Mouse (Mus musculus): ENCODE data around the gene Gm28230.

The Gm28230 gene

DNA sequence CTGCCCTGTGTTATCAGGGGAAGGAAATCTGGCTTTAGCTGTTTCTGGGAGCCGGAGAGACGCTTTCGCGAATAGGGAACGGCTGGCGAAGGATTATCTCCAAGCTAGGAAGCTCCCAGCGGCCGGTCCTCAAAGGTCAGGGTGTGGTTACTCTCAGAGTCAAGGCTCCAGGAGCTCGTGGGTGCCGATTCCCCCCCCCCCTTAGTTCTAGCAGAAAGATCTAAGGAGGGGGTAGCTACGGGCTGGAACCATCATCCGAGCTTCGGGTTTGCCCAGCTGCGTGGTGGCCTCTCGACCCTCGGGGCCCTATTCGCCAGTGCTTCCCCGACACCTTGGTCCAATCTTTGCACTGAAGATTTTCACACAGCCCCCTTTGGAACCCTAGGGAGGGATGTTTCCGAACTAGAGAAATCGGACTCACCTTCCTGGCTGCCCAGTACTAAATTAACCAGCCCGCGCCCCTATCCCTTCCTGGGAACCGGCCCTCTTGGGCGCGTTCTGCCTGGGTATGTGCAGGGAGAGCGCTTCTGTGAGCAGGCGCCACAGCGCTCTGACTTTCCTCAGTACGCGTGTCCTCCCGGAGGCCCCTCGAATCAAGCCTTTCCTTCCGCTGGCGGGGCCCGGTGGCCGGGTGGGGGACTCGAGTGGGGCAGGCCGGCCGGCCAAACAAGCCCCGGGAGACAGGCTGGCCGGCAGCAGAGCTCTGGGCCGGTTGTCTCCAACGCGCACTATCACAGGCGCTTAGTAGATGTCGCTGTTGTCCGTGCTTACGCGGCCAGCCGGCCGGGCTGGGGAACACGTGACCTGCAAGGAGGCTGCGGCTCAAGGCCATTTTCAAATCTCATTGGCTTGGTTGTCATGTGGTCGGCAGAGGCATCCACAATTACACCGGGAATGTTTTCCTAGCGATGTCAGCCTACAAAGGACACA lies 35.2 kb upstream of the Gm28230 start, which contains the start of gene Hoxd10:
Gene Hoxd10, plus strand, starts transcription at position 903 of the 930 bp plus-strand sequence.
- no peak for DNase-seq (ENCODE audit: low spot score in 2 of 2)

- DNase-seq (ENCODE audit: low spot score in 2 of 2), result no peak
These were observed 34.3 kb upstream of the Gm28230 start for GRCm38 (mm10) chr2:74691995-74692807.

- DNase-seq (ENCODE audit: low spot score in 2 of 2), result no peak
These were observed 33.6 kb upstream of the Gm28230 start for GRCm38 (mm10) chr2:74692808-74693431.

GRCm38 (mm10) chr2:74693432-74693827 lies 33.1 kb upstream of the Gm28230 start:
- DNase-seq (ENCODE audit: low spot score in 2 of 2), result no peak

- DNase-seq (ENCODE audit: low spot score in 2 of 2), result no peak
These were observed 32.5 kb upstream of the Gm28230 start for GRCm38 (mm10) chr2:74694066-74694465.

GRCm38 (mm10) chr2:74695383-74695782 lies 31.1 kb upstream of the Gm28230 start:
- DNase-seq (ENCODE audit: low spot score in 2 of 2), result no peak

- DNase-seq (ENCODE audit: low spot score in 2 of 2), result no peak
These were observed 30.6 kb upstream of the Gm28230 start for GRCm38 (mm10) chr2:74695813-74696430.

DNA sequence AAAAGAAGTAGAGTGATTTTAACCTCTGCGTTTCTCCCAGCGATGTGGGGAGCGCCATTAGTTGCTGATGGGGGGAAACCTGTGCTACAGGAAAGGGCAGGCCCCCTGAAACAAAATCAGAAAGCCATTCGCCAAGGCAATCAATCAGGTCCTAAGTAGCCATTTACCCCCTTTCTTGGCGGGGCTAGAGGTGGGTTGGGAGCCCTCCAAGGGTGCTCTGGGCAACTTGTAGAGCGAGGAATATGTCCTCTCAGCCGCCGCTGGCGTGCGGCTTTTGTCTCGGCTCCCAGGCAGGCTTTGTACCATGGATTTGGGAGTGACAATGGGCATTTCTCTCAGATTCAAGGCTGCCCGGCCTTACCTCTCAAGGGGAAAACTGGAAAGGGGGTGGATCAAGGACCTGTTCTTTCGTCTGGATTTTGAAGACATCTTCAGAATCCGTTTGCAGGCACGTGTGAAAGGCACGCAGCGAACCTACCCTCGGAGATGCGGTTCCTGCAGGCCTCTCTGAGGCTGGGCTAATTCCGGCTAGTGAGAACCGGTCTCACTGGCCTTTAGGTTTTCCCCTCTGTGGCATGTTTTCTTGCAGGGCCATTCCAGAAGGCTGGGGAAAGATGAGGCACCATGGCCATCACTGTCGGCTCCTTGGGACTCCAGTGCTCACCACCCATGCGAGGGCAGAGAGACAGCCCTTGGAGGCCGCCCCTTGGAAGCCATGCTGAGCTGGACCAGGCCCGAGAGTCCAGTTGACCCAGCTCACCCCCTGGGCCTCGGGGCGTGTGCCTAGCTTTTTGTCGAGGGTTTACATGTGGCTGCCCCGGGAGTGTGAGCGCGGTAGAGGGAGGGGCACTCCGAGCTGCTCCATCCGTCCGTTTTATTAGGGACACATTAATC lies 29.8 kb upstream of the Gm28230 start:
- no peak for DNase-seq (ENCODE audit: low spot score in 2 of 2)

DNA sequence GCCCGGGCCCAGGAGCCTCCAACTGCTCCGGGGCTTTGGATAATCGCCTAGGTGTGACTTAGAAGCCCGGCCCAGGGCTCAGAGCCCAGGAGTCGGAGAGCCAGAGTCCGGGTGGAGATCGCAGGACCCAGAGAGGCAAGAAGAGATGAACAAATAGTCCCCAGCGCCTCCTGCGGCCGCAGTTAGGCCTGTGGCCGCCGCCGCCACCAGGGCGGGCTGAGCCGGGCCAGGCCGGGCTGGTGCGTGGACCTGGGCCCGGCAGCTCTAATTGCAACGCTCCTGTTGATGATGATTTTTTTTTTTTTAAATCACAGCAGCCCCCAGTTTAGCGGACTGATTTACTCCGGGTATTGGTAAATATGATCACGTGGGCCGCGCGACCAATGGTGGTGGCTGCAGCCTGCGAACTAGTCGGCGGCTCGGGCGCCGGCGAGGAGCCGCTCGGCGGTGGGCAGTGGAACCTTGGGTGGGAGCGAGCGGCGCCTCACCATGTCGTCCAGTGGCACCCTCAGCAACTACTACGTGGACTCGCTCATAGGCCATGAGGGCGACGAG lies 28.9 kb upstream of the Gm28230 start, which contains the start of gene Hoxd9:
Gene Hoxd9, plus strand, starts transcription at position 161 of the 555 bp plus-strand sequence.
- DNase-seq (ENCODE audit: low spot score in 2 of 2), result no peak

- DNase-seq (ENCODE audit: low spot score in 2 of 2), result no peak
These were observed 28.1 kb upstream of the Gm28230 start for GRCm38 (mm10) chr2:74698201-74699052.

DNA sequence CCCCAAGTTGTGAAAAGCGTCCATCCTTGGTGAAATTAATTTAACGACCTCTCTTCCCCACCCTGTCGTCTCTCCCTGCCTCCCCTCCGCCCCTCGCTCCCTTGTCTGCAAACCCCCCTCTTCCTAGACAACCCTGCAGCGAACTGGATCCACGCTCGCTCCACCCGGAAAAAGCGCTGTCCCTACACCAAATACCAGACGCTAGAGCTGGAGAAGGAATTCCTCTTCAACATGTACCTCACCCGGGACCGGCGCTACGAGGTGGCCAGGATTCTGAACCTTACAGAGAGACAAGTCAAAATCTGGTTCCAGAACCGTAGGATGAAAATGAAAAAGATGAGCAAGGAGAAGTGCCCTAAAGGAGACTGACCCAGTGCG lies 27.5 kb upstream of the Gm28230 start:
- no peak for DNase-seq (ENCODE audit: low spot score in 2 of 2)

DNA sequence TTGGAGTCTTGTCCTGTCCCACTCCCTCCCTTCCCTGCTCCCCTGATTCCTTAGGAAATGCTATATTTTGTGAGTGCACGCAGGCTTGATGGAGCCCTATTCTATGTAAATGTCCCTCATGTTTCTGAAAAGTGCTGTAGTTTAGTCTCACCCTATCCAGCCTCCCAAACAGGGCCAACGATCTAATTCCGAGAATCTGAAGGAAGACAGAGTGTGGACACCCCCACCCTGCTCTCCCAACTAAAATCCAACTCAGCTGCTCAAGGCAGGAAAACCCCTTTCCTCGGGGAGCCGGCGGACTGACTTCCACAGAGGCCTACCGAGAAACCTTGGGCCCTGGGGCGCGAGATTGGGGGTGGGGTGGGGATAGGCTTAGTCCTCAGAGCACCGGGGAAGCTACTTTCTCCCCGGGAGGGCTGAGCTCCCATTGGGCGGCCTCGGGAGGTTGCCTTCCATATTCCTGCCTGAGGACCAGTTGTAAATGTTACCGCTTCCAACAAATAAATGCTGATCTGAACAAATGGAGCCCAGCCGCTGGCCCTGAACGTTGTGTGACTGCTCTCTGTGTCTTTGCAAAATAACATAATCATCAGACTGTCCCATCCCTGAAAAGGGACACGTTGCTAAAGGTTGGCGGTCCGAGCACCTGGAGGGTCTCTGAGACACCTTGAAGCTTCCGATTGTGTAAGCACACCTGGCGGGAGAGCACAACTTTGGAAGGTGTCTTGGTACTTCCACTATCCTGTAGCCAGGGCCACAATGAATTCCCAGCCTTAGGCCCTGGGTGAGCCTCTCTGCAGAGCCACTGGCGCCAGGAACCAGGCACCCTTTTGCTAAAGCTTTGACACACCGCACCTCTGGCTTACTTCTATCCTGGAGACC lies 26.6 kb upstream of the Gm28230 start:
- DNase-seq (ENCODE audit: low spot score in 2 of 2), result no peak

DNA sequence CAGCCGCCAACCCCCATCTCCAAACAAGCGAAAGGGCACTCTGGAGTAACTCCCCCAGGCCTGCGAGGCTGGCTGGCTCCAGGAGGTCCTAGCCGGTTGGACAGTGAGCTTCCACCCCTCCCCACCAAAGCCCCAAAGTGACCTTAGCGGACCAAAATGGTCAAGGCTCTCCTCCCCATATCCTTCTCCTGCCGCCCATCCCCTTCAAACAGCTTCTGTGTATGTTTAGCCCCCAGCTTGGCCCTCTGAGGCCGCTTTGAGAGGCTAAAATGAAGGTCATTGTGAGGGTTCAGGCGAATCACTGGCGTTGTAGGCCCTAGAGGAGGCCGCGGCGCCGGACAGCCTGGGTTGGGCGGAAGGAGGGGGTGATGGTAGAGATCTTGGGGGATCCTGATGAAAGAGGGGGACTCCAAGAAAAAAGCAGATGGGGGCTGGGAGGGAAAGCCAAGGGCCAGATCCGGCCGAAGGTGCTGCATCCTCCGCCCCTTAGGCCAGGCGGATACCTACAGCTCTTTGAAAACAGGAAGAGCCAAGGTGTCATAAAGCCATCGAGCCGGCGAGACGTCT lies 25.9 kb upstream of the Gm28230 start:
- DNase-seq (ENCODE audit: low spot score in 2 of 2), result no peak

DNA sequence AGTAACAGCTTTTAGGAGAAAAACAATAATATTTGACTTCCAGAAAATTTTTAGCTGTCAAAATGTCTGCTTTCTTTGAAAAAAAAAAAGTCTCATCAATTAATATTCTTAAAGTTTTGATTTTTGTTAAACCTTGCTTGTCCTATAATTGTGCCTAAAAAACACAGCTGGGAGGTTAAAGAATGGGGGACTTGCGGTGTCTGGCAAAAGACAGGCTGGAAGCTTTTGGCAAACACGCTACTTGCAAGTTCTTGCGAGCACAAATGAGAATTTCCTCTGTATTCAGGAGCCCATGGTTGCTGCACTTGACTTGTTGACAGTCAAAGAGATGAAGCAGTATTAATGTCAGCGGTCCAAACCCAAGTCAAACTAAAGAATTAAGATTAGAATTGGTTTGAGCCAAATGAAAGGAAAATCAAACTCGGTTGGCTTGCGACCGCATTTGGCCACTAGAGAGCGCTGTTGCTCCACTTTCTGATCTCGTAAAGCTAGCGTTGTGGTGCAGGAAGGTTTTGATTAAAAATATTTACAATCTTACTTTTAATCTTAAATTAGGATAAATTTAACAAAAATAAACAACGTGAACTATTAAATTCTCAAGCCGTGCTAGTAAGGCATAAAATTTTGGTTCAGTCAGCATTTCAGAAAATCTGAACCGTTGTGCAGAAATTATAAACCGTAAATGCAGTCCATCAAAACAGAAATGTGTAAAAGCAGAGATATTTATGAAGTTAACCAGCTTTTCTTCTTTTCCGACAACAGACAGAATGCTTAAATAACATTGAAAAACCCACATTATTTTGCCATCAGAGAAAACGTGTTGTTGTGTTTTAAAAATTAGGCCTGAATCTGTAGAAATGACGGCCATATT lies 24.3 kb upstream of the Gm28230 start:
- DNase-seq (ENCODE audit: low spot score in 2 of 2), result peak; percentile 82 to 86

DNA sequence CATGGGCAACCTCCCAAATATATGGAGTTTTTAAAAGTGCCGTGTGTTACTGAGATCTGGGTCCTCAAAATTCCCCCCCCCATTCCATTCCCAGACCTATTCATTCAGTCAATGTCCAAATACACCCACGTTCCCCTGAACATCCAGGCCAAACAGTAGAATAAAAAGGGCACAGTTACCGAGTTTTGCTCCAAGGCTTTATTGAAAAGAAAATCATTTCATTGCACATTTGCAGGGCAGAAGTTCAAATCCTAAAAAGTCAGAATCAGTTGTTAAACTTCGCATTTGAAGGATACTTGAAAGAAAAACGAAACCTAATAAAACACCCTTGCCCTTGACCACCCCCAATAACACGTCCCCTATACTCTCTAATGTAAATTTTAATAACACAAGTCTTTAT lies 23.7 kb upstream of the Gm28230 start:
- DNase-seq (ENCODE audit: low spot score in 2 of 2), result no peak

- DNase-seq (ENCODE audit: low spot score in 2 of 2), result no peak
These were observed 23.2 kb upstream of the Gm28230 start for GRCm38 (mm10) chr2:74703317-74703716.

All from frontal cortex, postnatal 36 days (tissue).